Mouse (Mus musculus) midbrain, embryonic 11.5 days (tissue): Measurements from ENCODE around the gene Slc25a34. TPM values are rescaled to one million over a fixed set of nuclear protein-coding genes. Genes with fewer than 3 reads are reported as not detected.

Experiments used
- ATAC-seq: fragments of 200-750 bp; cut with Nextera tagmentation; 2 replicates; pipeline ENCODE4 v1.8.0; 2017; ENCODE audit warnings: moderate TSS enrichment, moderate library complexity; ENCODE audit not compliant: low FRiP score
- DNase-seq: peaks from one replicate; pipeline ENCODE4 v3.0.0; 2015; ENCODE audit warnings: low spot score; ENCODE audit errors: missing footprints
- H3K27ac ChIP-seq: fragments of 300-500 bp; sonication (generic); 2 replicates; pipeline ENCODE4 v1.5.1; 2014; ENCODE audit warnings: low read depth, low read length
- H3K27me3 ChIP-seq: fragments of 300-500 bp; sonication (generic); 2 replicates; pipeline ENCODE4 v1.6.1; 2014; ENCODE audit warnings: mild to moderate bottlenecking, low read length, moderate library complexity, mixed read lengths; ENCODE audit not compliant: control insufficient read depth, insufficient read depth
- H3K36me3 ChIP-seq: fragments of 300-500 bp; sonication (generic); 2 replicates; pipeline ENCODE4 v1.6.1; 2014; ENCODE audit warnings: mild to moderate bottlenecking, low read length, moderate library complexity, mixed read lengths; ENCODE audit not compliant: control insufficient read depth, insufficient read depth
- H3K4me1 ChIP-seq: fragments of 300-500 bp; sonication (generic); 2 replicates; pipeline ENCODE4 v1.6.1; 2014; ENCODE audit warnings: low read length; ENCODE audit not compliant: control insufficient read depth, insufficient read depth
- H3K4me2 ChIP-seq: fragments of 300-500 bp; sonication (generic); 2 replicates; pipeline ENCODE4 v1.6.1; 2014; ENCODE audit warnings: mild to moderate bottlenecking, moderate library complexity
- H3K4me3 ChIP-seq: fragments of 300-500 bp; sonication (generic); 2 replicates; pipeline ENCODE4 v1.5.1; 2014; ENCODE audit warnings: low read depth, low read length
- H3K9ac ChIP-seq: fragments of 300-500 bp; sonication (generic); 2 replicates; pipeline ENCODE4 v1.6.1; 2014; ENCODE audit warnings: low read length
- H3K9me3 ChIP-seq: fragments of 300-500 bp; sonication (generic); 2 replicates; pipeline ENCODE4 v1.6.1; 2016; ENCODE audit warnings: low read length; ENCODE audit not compliant: control insufficient read depth
- WGBS: fragments of 180-500 bp; shearing (Covaris S2); extraction: QIAGEN DNeasy Blood & Tissue Kit; methylation state at CpG from one replicate; pipeline ENCODE4 v1.1.7; 2014; 5-methylcytosine and 5-hydroxymethylcytosine counted together
- polyA plus RNA-seq: library from polyadenylated mRNA; unstranded; fragments of >200 nt; fragmentation: Nextera tagmentation; extraction: Ambion mirVana; gene quantifications from 2 replicates; pipeline ENCODE4 v1.2.1, GENCODE M21; 2014

Gene Slc25a34
- polyA plus RNA-seq, 1 experiment from 2014 or later, result not detected

DNA sequence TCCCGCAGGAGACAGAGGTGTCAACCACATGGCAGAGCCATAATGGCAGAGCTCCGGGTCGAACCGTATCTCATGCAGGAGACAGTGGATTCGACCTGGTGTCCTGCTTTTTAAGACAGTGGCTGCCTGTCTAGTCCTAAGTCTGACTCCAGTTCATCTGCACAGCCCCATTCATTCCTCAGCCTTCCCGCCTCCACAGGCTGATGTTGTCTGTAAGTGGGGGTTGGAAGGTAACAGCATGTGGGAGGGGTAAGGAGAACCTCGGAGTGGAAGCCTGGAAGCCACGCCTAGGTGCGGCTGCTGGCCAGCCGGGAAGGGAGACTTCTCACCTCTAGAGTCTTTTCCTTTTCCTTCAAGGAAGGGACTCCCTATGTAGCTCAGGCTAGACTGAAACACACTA, 51.7 kb downstream of the Slc25a34 start:
- ATAC-seq, result no peak
- WGBS, result 85% methylated on average over 10 of the region's 10 CpGs
- no peaks in the 10 kb centered on the region for H3K27me3 ChIP-seq
- H3K36me3 ChIP-seq, result no peaks in the 10 kb centered on the region
- no peaks in the 10 kb centered on the region for H3K4me1 ChIP-seq
- no peak overlapping the region for H3K27ac ChIP-seq
- no peak overlapping the region for H3K4me2 ChIP-seq
- H3K9ac ChIP-seq, result no peak overlapping the region
- no peak for DNase-seq
- H3K9me3 ChIP-seq, result no peaks in the 10 kb centered on the region
- H3K4me3 ChIP-seq, result no peak overlapping the region

DNA sequence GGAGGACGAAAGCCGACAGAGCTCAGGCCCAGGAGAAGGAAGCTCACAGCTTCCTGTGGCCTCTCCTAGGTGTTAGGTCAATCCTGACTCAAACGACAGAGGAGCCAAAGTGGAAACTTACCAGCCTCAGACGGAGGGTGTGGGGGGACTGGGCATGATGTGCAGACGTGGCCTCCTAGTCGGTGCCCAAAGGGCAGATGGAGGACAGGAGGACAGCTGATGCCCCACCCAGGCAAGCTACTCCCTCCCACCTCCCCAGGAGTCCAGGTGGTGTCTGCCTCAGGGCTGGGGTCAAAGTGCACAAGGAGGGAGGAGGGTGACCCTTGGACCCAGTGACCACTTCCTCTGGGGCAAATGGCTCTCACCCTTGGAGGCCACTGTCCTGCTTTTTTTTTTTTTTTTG, 52.3 kb downstream of the Slc25a34 start:
- Histone ChIP-seq H3K36me3 (no peaks in the 10 kb centered on the region), H3K4me3 (no peak overlapping the region), H3K27me3 (no peaks in the 10 kb centered on the region), H3K4me1 (no peaks in the 10 kb centered on the region), H3K9me3 (no peaks in the 10 kb centered on the region), H3K9ac (no peak overlapping the region), H3K4me2 (no peak overlapping the region), H3K27ac (no peak overlapping the region)
- ATAC-seq (no peak), DNase-seq (no peak)
- WGBS, result 79% methylated on average over 6 of the region's 6 CpGs

DNA sequence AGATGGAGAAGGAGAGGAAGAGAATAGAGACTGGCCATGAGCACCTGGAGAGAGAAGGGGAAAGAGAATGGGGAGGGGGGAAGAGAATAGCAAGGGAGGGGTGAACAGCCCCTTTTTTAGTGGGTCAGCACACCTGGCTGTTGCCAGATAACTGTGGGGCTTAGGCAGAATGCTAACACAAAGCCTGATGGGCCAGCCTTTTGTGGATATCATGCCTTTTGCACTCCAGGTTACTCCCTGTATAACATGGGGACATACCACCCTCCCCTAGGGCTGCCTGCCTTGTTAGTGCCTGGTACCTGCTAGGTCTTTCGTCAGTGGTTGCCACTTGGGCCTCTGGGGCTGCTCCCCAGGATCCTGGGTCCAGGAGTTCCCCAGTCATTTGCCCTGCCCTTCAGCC, 52.8 kb downstream of the Slc25a34 start:
- Histone ChIP-seq H3K9me3 (no peaks in the 10 kb centered on the region), H3K27ac (no peak overlapping the region), H3K27me3 (no peaks in the 10 kb centered on the region), H3K4me1 (no peaks in the 10 kb centered on the region), H3K4me2 (no peak overlapping the region), H3K36me3 (no peaks in the 10 kb centered on the region), H3K4me3 (no peak overlapping the region), H3K9ac (no peak overlapping the region)
- DNase-seq (no peak), ATAC-seq (no peak)
- WGBS, result 87% methylated on average over 1 of the region's 1 CpGs

- no peaks in the 10 kb centered on the region; the same call in 1 of the 2 replicates for H3K4me1 ChIP-seq
- no peak overlapping the region for H3K4me3 ChIP-seq
- no peaks in the 10 kb centered on the region for H3K36me3 ChIP-seq
- H3K27me3 ChIP-seq, result no peaks in the 10 kb centered on the region
- no peak overlapping the region for H3K27ac ChIP-seq
- DNase-seq (no peak), ATAC-seq (no peak)
- 80% methylated on average over 6 of the region's 6 CpGs for WGBS
- H3K9ac ChIP-seq, result no peak overlapping the region
- H3K9me3 ChIP-seq, result no peaks in the 10 kb centered on the region
- H3K4me2 ChIP-seq, result no peak overlapping the region
Measured at GRCm38 (mm10) chr4:141570004-141570403, 53.6 kb downstream of the Slc25a34 start.

GRCm38 (mm10) chr4:141568966-141569365, 54.7 kb downstream of the Slc25a34 start:
- ATAC-seq, result no peak
- Histone ChIP-seq H3K27me3 (no peaks in the 10 kb centered on the region), H3K36me3 (no peaks in the 10 kb centered on the region), H3K4me1 (no peaks in the 10 kb centered on the region; the same call in 1 of the 2 replicates), H3K4me3 (no peak overlapping the region), H3K9ac (no peak overlapping the region), H3K9me3 (no peaks in the 10 kb centered on the region), H3K27ac (no peak overlapping the region), H3K4me2 (no peak overlapping the region)
- DNase-seq, result no peak
- WGBS, result 81% methylated on average over 5 of the region's 5 CpGs

Other genes with a start within 250 kb of the Slc25a34 start
- not detected in 2 replicates for gene Clcnka, start 225.1 kb downstream of the Slc25a34 start, polyA plus RNA-seq
- gene Clcnkb, start 207.8 kb downstream of the Slc25a34 start, polyA plus RNA-seq, result not detected in 2 replicates
- gene Hspb7, start 203.0 kb downstream of the Slc25a34 start, polyA plus RNA-seq, result not detected in 2 replicates
- gene Srarp, start 187.7 kb downstream of the Slc25a34 start, polyA plus RNA-seq, result not detected in 2 replicates
- 37.4 and 40.6 TPM in 2 replicates for gene Zbtb17, start 179.2 kb downstream of the Slc25a34 start, polyA plus RNA-seq
- gene Spen, start 85.2 kb downstream of the Slc25a34 start, polyA plus RNA-seq, result 15.7 and 17.1 TPM in 2 replicates
- gene Fblim1, start 17.7 kb downstream of the Slc25a34 start, polyA plus RNA-seq, result 20.0 and 21.2 TPM in 2 replicates
- gene Tmem82, start 5.2 kb downstream of the Slc25a34 start, polyA plus RNA-seq, result 0.48 and 0.59 TPM in 2 replicates
- gene Plekhm2, start 41.1 kb upstream of the Slc25a34 start, polyA plus RNA-seq, result 2.4 and 3.0 TPM in 2 replicates
- 0.11 and 1.4 TPM in 2 replicates for gene Rsc1a1, start 61.8 kb upstream of the Slc25a34 start, polyA plus RNA-seq
- gene Ddi2, start 99.6 kb upstream of the Slc25a34 start, polyA plus RNA-seq, result 17.5 and 18.1 TPM in 2 replicates
- not detected in 2 replicates for gene Agmat, start 122.9 kb upstream of the Slc25a34 start, polyA plus RNA-seq
- gene Dnajc16, start 167.1 kb upstream of the Slc25a34 start, polyA plus RNA-seq, result 4.7 and 5.4 TPM in 2 replicates
- 17.8 and 18.6 TPM in 2 replicates for gene Casp9, start 169.8 kb upstream of the Slc25a34 start, polyA plus RNA-seq
- gene Cela2a, start 202.3 kb upstream of the Slc25a34 start, polyA plus RNA-seq, result not detected in 2 replicates
- not detected in 2 replicates for gene Ctrc, start 222.5 kb upstream of the Slc25a34 start, polyA plus RNA-seq